Mouse (Mus musculus) olfactory bulb, adult 2 months (tissue): ENCODE measurements around the gene Srsf6.

Experiments used
- CTCF ChIP-seq: fragments of 200-500 bp; IDR thresholded peaks from 2 replicates; pipeline ENCODE4 v1.5.1; 2012; ENCODE audit warnings: low read depth, mild to moderate bottlenecking, low read length, moderate library complexity; ENCODE audit not compliant: insufficient read depth
- POLR2A ChIP-seq: fragments of 200-500 bp; IDR thresholded peaks from 2 replicates; pipeline ENCODE4 v1.6.1; 2012; ENCODE audit warnings: mild to moderate bottlenecking, low read depth, low read length, moderate library complexity; ENCODE audit not compliant: insufficient read depth

DNA sequence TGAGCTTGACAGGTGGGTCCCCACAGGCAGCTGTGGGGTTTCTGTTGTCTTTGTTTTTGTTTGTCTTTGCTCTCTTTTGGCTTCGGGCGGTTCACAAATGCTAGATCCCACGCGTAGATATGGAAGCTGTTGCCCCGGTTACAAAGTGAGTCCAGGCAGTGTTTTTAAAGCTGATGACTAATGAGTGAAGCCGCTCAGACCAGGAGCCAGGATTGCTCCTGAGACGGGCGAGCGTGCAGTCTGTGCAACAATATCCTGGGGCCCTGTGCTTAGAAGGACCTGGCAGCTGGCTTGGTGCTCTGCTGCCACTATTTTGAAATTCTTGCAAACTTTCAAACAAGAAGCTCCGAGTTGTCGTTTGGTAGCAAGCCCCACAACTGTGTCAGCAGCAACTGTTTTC, 42.3 kb downstream of the Srsf6 start:
- no peak for TF ChIP-seq CTCF
- TF ChIP-seq POLR2A: no peak
